21 mouse cellular contexts compared by ENCODE assay signal in genomic region chr8:3586452-3586851, GRCm38 (mm10). TPM values are rescaled to one million over a fixed set of nuclear protein-coding genes. Genes with fewer than 3 reads are reported as not detected.
DNase-seq lines count a peak whose midpoint lies in the region; ATAC-seq lines count a peak whose summit lies in the region.
"Had no signal": no experiment of that assay in that cellular context is flagged by ENCODE, and none has a peak within 500 bp of the region (broad histone marks: within the 10 kb centered on the region; RNA-seq: fewer than 3 reads in every experiment).

No protein-coding gene starts in this region.

- H3K27me3 ChIP-seq in liver, embryonic 12.5 days (replicated peaks): peaks cover 19% of the 10 kb centered on the region
- H3K27me3 ChIP-seq in liver, embryonic 16.5 days (ENCODE audit: control insufficient read depth, insufficient read depth, low read depth, low read length): peaks cover 2% of the 10 kb centered on the region; the same call in 1 of the 2 replicates
- H3K27me3 ChIP-seq: hindbrain, embryonic 13.5 days had no signal

- H3K9ac ChIP-seq in liver, embryonic 12.5 days: no peak overlapping the region
- H3K9ac ChIP-seq in liver, embryonic 16.5 days (ENCODE audit: low read depth, low read length): no peak overlapping the region

- intact Hi-C loops in heart, postnatal 14 days (cut with DNase I): no loop called here

- 49% methylated on average over 2 of the region's 2 CpGs for WGBS in liver, embryonic 12.5 days (ENCODE audit: insufficient replicate concordance)
- 40% methylated on average over 2 of the region's 2 CpGs for WGBS in liver, embryonic 16.5 days (ENCODE audit: insufficient replicate concordance)

- no peaks in the 10 kb centered on the region for H3K9me3 ChIP-seq in liver, embryonic 12.5 days (replicated peaks)
- no peaks in the 10 kb centered on the region for H3K9me3 ChIP-seq in liver, embryonic 16.5 days (replicated peaks; ENCODE audit: control insufficient read depth, low read length)
- H3K9me3 ChIP-seq: embryonic facial prominence, embryonic 10.5 days; forebrain, embryonic 13.5 days; heart, embryonic 10.5 days; hindbrain, embryonic 13.5 days had no signal

- no peak overlapping the region for H3K27ac ChIP-seq in liver, embryonic 12.5 days
- H3K27ac ChIP-seq in liver, embryonic 16.5 days (ENCODE audit: low read length): no peak overlapping the region
- H3K27ac ChIP-seq: embryonic facial prominence, embryonic 10.5 days; forebrain, embryonic 13.5 days; gastrocnemius, adult 2 months; heart, embryonic 10.5 days had no signal

- H3K4me2 ChIP-seq in liver, embryonic 12.5 days: peak overlapping the region; percentile 93
- peak overlapping the region; percentile 87; the same call in 1 of the 2 replicates for H3K4me2 ChIP-seq in liver, embryonic 16.5 days (ENCODE audit: low read depth, low read length)

- DNase-seq in c-Kit-positive CD71-positive TER-119-negative erythroid progenitor cells, embryonic 14.5 days (ENCODE audit: low read depth): peak; percentile 40
- DNase-seq in heart, postnatal 14 days: no peak
- no peak for DNase-seq in gastrocnemius, adult 18-20 months (ENCODE audit: low spot score)
- DNase-seq: adrenal gland, postnatal 10 days; cerebellum, adult 18-20 months; cerebellum, adult 9-11 months; forebrain, postnatal 0 days; gastrocnemius, adult 2 months; gastrocnemius, postnatal 36 days; heart, adult 18-20 months; heart, postnatal 10 days had no signal

- H3K4me3 ChIP-seq in liver, embryonic 12.5 days: no peak overlapping the region
- no peak overlapping the region for H3K4me3 ChIP-seq in liver, embryonic 16.5 days (ENCODE audit: low read depth, low read length)
- H3K4me3 ChIP-seq: gastrocnemius, adult 2 months had no signal

- H3K36me3 ChIP-seq in liver, embryonic 12.5 days: no peaks in the 10 kb centered on the region
- H3K36me3 ChIP-seq in liver, embryonic 16.5 days (ENCODE audit: control insufficient read depth, insufficient read depth): no peaks in the 10 kb centered on the region
- H3K36me3 ChIP-seq: embryonic facial prominence, embryonic 10.5 days; heart, embryonic 10.5 days; hindbrain, embryonic 13.5 days had no signal

- H3K4me1 ChIP-seq in liver, embryonic 12.5 days: peaks cover 32% of the 10 kb centered on the region
- H3K4me1 ChIP-seq in liver, embryonic 16.5 days (ENCODE audit: control insufficient read depth, low read depth, low read length): peaks cover 19% of the 10 kb centered on the region
- H3K4me1 ChIP-seq: forebrain, embryonic 13.5 days had no signal

- peak; percentile 61 for ATAC-seq in liver, embryonic 12.5 days
- ATAC-seq in liver, embryonic 16.5 days (ENCODE audit: low read depth): peak; percentile 59
- ATAC-seq in granulocyte monocyte progenitor cell, adult 5-6 weeks (replicated peaks; ENCODE audit: poor library complexity, severe bottlenecking): no peak

RNA-seq across cellular contexts. Expression of gene Camsap3, which starts 0.6 kb away (rescaled TPM):
- 2.0 and 2.2 TPM in 2 replicates for polyA plus RNA-seq in liver, embryonic 12.5 days (2016; fragmentation: Nextera tagmentation; extraction: Ambion mirVana)
- 1.4 and 2.6 TPM in 2 replicates for polyA plus RNA-seq in liver, embryonic 16.5 days (2015; fragmentation: Nextera tagmentation; extraction: Ambion mirVana)
- 1 to 10 TPM in 1 of 2 experiments, under 1 TPM in 1; 0.37 to 1.8 TPM for total RNA-seq in heart, postnatal 14 days (2021)
- under 1 TPM; 0.26 to 0.41 TPM for total RNA-seq in gastrocnemius, adult 18-20 months (2021)
- total RNA-seq in granulocyte monocyte progenitor cell, adult 5-6 weeks (2014; fragmentation: Nextera tagmentation): 0.19 and 0.82 TPM in 2 replicates
- total RNA-seq in granulocyte monocyte progenitor cell, adult 5-6 weeks (2017): 0.13 TPM in 1 of 2 replicates, not detected in the other

RNA-seq across cellular contexts. Expression of gene C330021F23Rik, which starts 18.7 kb away (rescaled TPM):
- 2.3 and 2.9 TPM in 2 replicates for polyA plus RNA-seq in liver, embryonic 12.5 days (2016; fragmentation: Nextera tagmentation; extraction: Ambion mirVana)
- polyA plus RNA-seq in liver, embryonic 16.5 days (2015; fragmentation: Nextera tagmentation; extraction: Ambion mirVana): 3.1 and 4.8 TPM in 2 replicates
- total RNA-seq in heart, postnatal 14 days (2021): under 1 TPM; 0.43 to 0.51 TPM
- not detected for total RNA-seq in gastrocnemius, adult 18-20 months (2021)
- total RNA-seq in granulocyte monocyte progenitor cell, adult 5-6 weeks (2014; fragmentation: Nextera tagmentation): not detected in 2 replicates
- 0.43 TPM in 1 of 2 replicates, not detected in the other for total RNA-seq in granulocyte monocyte progenitor cell, adult 5-6 weeks (2017)
- total RNA-seq: forebrain, postnatal 0 days; gastrocnemius, adult 2 months; gastrocnemius, postnatal 36 days had no signal

RNA-seq across cellular contexts. Expression of gene Xab2, which starts 34.7 kb away (rescaled TPM):
- polyA plus RNA-seq in liver, embryonic 12.5 days (2016; fragmentation: Nextera tagmentation; extraction: Ambion mirVana): 42.8 and 43.2 TPM in 2 replicates
- 25.4 and 25.7 TPM in 2 replicates for polyA plus RNA-seq in liver, embryonic 16.5 days (2015; fragmentation: Nextera tagmentation; extraction: Ambion mirVana)
- total RNA-seq in heart, postnatal 14 days (2021): 10 to 100 TPM; 18.4 to 19.3 TPM
- 10 to 100 TPM; 10.7 to 11.2 TPM for total RNA-seq in gastrocnemius, adult 18-20 months (2021)
- 33.1 and 35.2 TPM in 2 replicates for total RNA-seq in granulocyte monocyte progenitor cell, adult 5-6 weeks (2014; fragmentation: Nextera tagmentation)
- total RNA-seq in granulocyte monocyte progenitor cell, adult 5-6 weeks (2017): 44.9 and 51.3 TPM in 2 replicates

RNA-seq across cellular contexts. Expression of gene Pet100, which starts 34.9 kb away (rescaled TPM):
- 97.5 and 101 TPM in 2 replicates for polyA plus RNA-seq in liver, embryonic 12.5 days (2016; fragmentation: Nextera tagmentation; extraction: Ambion mirVana)
- polyA plus RNA-seq in liver, embryonic 16.5 days (2015; fragmentation: Nextera tagmentation; extraction: Ambion mirVana): 76.2 and 80.9 TPM in 2 replicates
- 10 to 100 TPM; 61.7 to 66.4 TPM for total RNA-seq in heart, postnatal 14 days (2021)
- total RNA-seq in gastrocnemius, adult 18-20 months (2021): 10 to 100 TPM; 84.7 to 91.0 TPM
- 118 and 132 TPM in 2 replicates for total RNA-seq in granulocyte monocyte progenitor cell, adult 5-6 weeks (2014; fragmentation: Nextera tagmentation)
- total RNA-seq in granulocyte monocyte progenitor cell, adult 5-6 weeks (2017): 141 and 273 TPM in 2 replicates

RNA-seq across cellular contexts. Expression of gene Pcp2, which starts 38.9 kb away (rescaled TPM):
- polyA plus RNA-seq in liver, embryonic 12.5 days (2016; fragmentation: Nextera tagmentation; extraction: Ambion mirVana): 0.11 TPM in 1 of 2 replicates, not detected in the other
- 0.07 TPM in 1 of 2 replicates, not detected in the other for polyA plus RNA-seq in liver, embryonic 16.5 days (2015; fragmentation: Nextera tagmentation; extraction: Ambion mirVana)
- not detected for total RNA-seq in heart, postnatal 14 days (2021)
- not detected for total RNA-seq in gastrocnemius, adult 18-20 months (2021)
- total RNA-seq in granulocyte monocyte progenitor cell, adult 5-6 weeks (2014; fragmentation: Nextera tagmentation): not detected in 2 replicates
- total RNA-seq in granulocyte monocyte progenitor cell, adult 5-6 weeks (2017): not detected in 2 replicates
- total RNA-seq: adrenal gland, postnatal 10 days; adrenal gland, postnatal 4 days; forebrain, postnatal 0 days; gastrocnemius, adult 2 months; gastrocnemius, postnatal 36 days; heart, adult 18-20 months; heart, postnatal 10 days; hematopoietic stem cell, adult 5-6 weeks had no signal
- polyA plus RNA-seq: forebrain, postnatal 0 days; heart, embryonic 10.5 days; heart, embryonic 14.5 days had no signal
